Mouse (Mus musculus) liver, postnatal 0 days (tissue): Measurements from ENCODE around the gene Camkk2. TPM values are rescaled to one million over a fixed set of nuclear protein-coding genes. Genes with fewer than 3 reads are reported as not detected.

Experiments
- ATAC-seq: fragments of 200-750 bp; cut with Nextera tagmentation; 2 replicates; pipeline ENCODE4 v1.8.0; 2017; ENCODE audit warnings: mild to moderate bottlenecking, moderate library complexity
- DNase-seq: peaks from one replicate; pipeline ENCODE4 v3.0.0-alpha.2; 2016
- H3K27ac ChIP-seq: fragments of 300-500 bp; sonication (generic); 2 replicates; pipeline ENCODE4 v1.5.1; 2014; ENCODE audit warnings: antibody characterized with exemption, moderate library complexity, mild to moderate bottlenecking, low read depth
- H3K27me3 ChIP-seq: fragments of 300-500 bp; sonication (generic); 2 replicates; pipeline ENCODE4 v1.6.1; 2014; ENCODE audit warnings: low read length, control low read depth, mixed read lengths; ENCODE audit not compliant: insufficient read depth
- H3K36me3 ChIP-seq: fragments of 300-500 bp; sonication (generic); replicated peaks from 2 replicates; pipeline ENCODE4 v1.6.1; 2014; ENCODE audit warnings: mild to moderate bottlenecking, control low read depth, low read length, moderate library complexity, mixed read lengths; ENCODE audit not compliant: insufficient read depth
- H3K4me1 ChIP-seq: fragments of 300-500 bp; sonication (generic); 2 replicates; pipeline ENCODE4 v1.6.1; 2014; ENCODE audit warnings: antibody characterized with exemption, mild to moderate bottlenecking, control low read depth; ENCODE audit not compliant: insufficient read depth
- H3K4me2 ChIP-seq: fragments of 300-500 bp; sonication (generic); 2 replicates; pipeline ENCODE4 v1.6.1; 2014; ENCODE audit warnings: low read depth, mild to moderate bottlenecking, low read length, moderate library complexity, mixed read lengths
- H3K4me3 ChIP-seq: fragments of 300-500 bp; sonication (generic); 2 replicates; pipeline ENCODE4 v1.5.1; 2014; ENCODE audit warnings: low read depth, low read length
- H3K9ac ChIP-seq: fragments of 300-500 bp; sonication (generic); replicated peaks from 2 replicates; pipeline ENCODE4 v1.6.1; 2014; ENCODE audit warnings: mild to moderate bottlenecking, moderate library complexity
- H3K9me3 ChIP-seq: fragments of 300-500 bp; sonication (generic); 2 replicates; pipeline ENCODE4 v1.6.1; 2016; ENCODE audit warnings: mild to moderate bottlenecking, control low read depth, low read length, mixed read lengths
- CTCF ChIP-seq: sonication (generic); IDR thresholded peaks from 2 replicates; pipeline ENCODE4 v1.5.1; 2016; ENCODE audit warnings: antibody characterized with exemption, low read depth
- EP300 ChIP-seq: IDR thresholded peaks from 2 replicates; pipeline ENCODE4 v1.6.1; 2016; ENCODE audit warnings: antibody characterized with exemption, low read depth, mild to moderate bottlenecking
- WGBS: fragments of 180-500 bp; shearing (Covaris S2); extraction: QIAGEN DNeasy Blood & Tissue Kit; methylation state at CpG from one replicate; pipeline ENCODE4 v1.1.7; 2014; ENCODE audit not compliant: insufficient replicate concordance; 5-methylcytosine and 5-hydroxymethylcytosine counted together
- polyA plus RNA-seq: library from polyadenylated mRNA; unstranded; fragments of >200 nt; fragmentation: Nextera tagmentation; extraction: Ambion mirVana; gene quantifications from 2 replicates; pipeline ENCODE4 v1.2.1, GENCODE M21; 2015

The Camkk2 gene
- polyA plus RNA-seq, 1 experiment from 2014 or later: 10.6 TPM

DNA sequence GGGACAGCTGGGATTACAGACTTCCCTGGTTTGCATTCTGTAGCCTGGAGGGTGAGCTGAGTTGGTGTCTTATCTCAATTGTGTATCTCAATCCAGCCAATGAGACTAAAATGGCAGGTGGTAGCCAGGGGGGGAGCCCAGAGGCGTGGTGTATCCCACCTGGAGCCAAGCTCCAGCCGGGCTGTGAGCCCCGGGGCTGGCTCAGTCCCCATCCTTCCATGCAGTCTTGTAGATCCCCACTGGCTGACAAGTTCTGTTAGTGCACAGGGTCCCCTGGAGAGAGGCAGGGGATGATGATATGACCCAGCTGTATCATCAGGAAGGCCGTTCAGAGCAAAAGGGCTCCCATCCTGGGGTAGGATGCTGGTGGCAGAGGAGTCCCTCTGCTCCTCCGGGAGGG, 52.6 kb downstream of the Camkk2 start:
- Histone ChIP-seq H3K9me3 (no peaks in the 10 kb centered on the region), H3K27ac (no peak overlapping the region), H3K4me3 (no peak overlapping the region), H3K9ac (no peak overlapping the region), H3K36me3 (peaks cover 11% of the 10 kb centered on the region; the same call in 1 of the 2 replicates), H3K27me3 (no peaks in the 10 kb centered on the region), H3K4me1 (no peaks in the 10 kb centered on the region; the same call in 1 of the 2 replicates), H3K4me2 (no peak overlapping the region)
- ATAC-seq (no peak), DNase-seq (no peak)
- TF ChIP-seq CTCF (no peak), EP300 (no peak)
- 89% methylated on average over 5 of the region's 5 CpGs for WGBS

- peak; percentile 91 for TF ChIP-seq CTCF
- TF ChIP-seq EP300: no peak
- H3K9ac ChIP-seq: no peak overlapping the region
- no peak overlapping the region for H3K4me2 ChIP-seq
- peaks cover 11% of the 10 kb centered on the region; the same call in 1 of the 2 replicates for H3K36me3 ChIP-seq
- ATAC-seq (peak; percentile 64), DNase-seq (peak; percentile 72)
- no peaks in the 10 kb centered on the region for H3K27me3 ChIP-seq
- H3K27ac ChIP-seq: no peak overlapping the region
- H3K4me3 ChIP-seq: no peak overlapping the region
- WGBS: 23% methylated on average over 7 of the region's 7 CpGs
- no peaks in the 10 kb centered on the region for H3K9me3 ChIP-seq
- H3K4me1 ChIP-seq: no peaks in the 10 kb centered on the region; the same call in 1 of the 2 replicates
These were observed 53.1 kb downstream of the Camkk2 start for GRCm38 (mm10) chr5:122726068-122726467.

DNA sequence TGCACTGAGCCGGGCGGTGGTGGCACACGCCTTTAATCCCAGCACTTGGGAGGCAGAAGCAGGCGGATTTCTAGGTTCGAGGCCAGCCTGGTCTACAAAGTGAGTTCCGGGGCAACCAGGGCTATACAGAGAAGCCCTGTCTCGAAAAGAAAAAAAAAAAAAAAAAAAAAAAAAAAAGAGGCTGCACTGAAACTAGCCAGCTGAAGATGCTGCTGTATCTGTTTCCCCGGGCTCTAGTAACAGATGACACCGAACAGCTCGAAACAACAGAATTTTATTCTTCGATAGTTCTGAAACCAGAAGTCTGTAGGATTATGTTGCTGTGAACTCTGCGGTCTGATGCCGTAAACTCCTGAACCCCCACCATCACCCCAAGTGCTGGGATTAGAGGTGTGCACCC, 53.8 kb downstream of the Camkk2 start:
- H3K4me2 ChIP-seq: no peak overlapping the region
- peaks cover 16% of the 10 kb centered on the region; the same call in 1 of the 2 replicates for H3K36me3 ChIP-seq
- no peak overlapping the region for H3K4me3 ChIP-seq
- no peaks in the 10 kb centered on the region for H3K9me3 ChIP-seq
- H3K27ac ChIP-seq: no peak overlapping the region
- no peaks in the 10 kb centered on the region for H3K27me3 ChIP-seq
- no peaks in the 10 kb centered on the region; the same call in 1 of the 2 replicates for H3K4me1 ChIP-seq
- H3K9ac ChIP-seq: no peak overlapping the region
- WGBS: 82% methylated on average over 13 of the region's 13 CpGs
- TF ChIP-seq CTCF (no peak), EP300 (no peak)
- DNase-seq (no peak), ATAC-seq (no peak)

DNA sequence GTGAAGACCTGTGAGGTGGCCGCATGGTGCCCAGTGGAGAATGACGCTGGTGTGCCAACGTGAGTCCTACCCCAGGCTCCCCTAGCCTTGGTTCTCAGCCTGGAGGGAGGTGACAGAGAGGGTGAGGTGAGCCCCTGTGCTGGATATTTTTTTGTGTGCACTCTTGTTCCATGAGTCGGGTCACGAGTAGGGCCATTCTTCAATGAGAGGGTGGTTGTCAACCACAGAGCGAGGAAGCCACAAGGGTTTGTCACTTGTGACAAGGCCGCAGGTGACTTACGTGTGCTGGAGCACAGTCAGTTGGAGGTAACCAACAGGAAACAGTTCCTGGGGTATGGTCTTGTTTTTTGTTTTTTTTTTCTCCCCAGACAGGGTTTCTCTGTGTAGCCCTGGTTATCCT, 60.0 kb downstream of the Camkk2 start:
- no peak overlapping the region for H3K9ac ChIP-seq
- H3K27me3 ChIP-seq: no peaks in the 10 kb centered on the region
- 78% methylated on average over 8 of the region's 8 CpGs for WGBS
- H3K9me3 ChIP-seq: no peaks in the 10 kb centered on the region
- no peaks in the 10 kb centered on the region for H3K4me1 ChIP-seq
- ATAC-seq: no peak
- no peak overlapping the region for H3K4me3 ChIP-seq
- peaks cover 26% of the 10 kb centered on the region for H3K36me3 ChIP-seq
- H3K27ac ChIP-seq: no peak overlapping the region
- no peak for TF ChIP-seq CTCF
- no peak for TF ChIP-seq EP300
- no peak overlapping the region for H3K4me2 ChIP-seq
- no peak for DNase-seq

DNA sequence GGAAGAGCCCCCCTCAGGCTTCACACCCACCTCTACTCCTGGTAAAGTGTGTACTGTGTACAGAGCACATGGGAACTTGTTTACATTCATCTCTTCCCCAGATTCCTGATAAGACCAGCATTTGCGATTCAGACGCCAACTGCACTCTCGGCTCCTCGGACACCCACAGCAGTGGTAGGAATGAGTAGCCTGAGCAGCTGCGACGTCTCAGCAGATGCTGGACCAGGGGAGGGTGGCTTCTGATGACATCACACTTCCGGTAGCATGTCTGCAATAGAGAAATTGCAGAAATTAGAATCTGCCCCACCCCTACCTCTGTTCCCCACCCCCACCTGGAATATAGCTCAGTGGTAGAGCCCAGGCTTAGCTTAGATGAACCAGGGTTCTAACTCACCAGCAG, 60.8 kb downstream of the Camkk2 start:
- DNase-seq (no peak), ATAC-seq (no peak)
- WGBS: 68% methylated on average over 7 of the region's 7 CpGs

GRCm38 (mm10) chr5:122716793-122717192, 62.4 kb downstream of the Camkk2 start:
- Histone ChIP-seq H3K27me3 (no peaks in the 10 kb centered on the region), H3K4me2 (no peak overlapping the region), H3K4me1 (no peaks in the 10 kb centered on the region), H3K9ac (no peak overlapping the region), H3K27ac (no peak overlapping the region), H3K4me3 (no peak overlapping the region), H3K9me3 (no peaks in the 10 kb centered on the region), H3K36me3 (peaks cover 26% of the 10 kb centered on the region)
- DNase-seq: no peak
- no peak for ATAC-seq
- TF ChIP-seq CTCF (peak; percentile 47), EP300 (no peak)
- 92% methylated on average over 2 of the region's 2 CpGs for WGBS

More for the DNA sequence above, 60.8 kb downstream of the Camkk2 start:
- H3K27me3 ChIP-seq: no peaks in the 10 kb centered on the region
- H3K4me1 ChIP-seq: no peaks in the 10 kb centered on the region
- H3K9ac ChIP-seq: no peak overlapping the region
- TF ChIP-seq CTCF (no peak), EP300 (no peak)
- no peak overlapping the region for H3K4me3 ChIP-seq
- no peaks in the 10 kb centered on the region for H3K9me3 ChIP-seq
- H3K36me3 ChIP-seq: peaks cover 26% of the 10 kb centered on the region
- H3K4me2 ChIP-seq: no peak overlapping the region
- H3K27ac ChIP-seq: no peak overlapping the region

- Histone ChIP-seq H3K27ac (no peak overlapping the region), H3K4me3 (no peak overlapping the region), H3K36me3 (peaks cover 24% of the 10 kb centered on the region), H3K4me2 (no peak overlapping the region), H3K9ac (no peak overlapping the region), H3K4me1 (no peaks in the 10 kb centered on the region), H3K9me3 (no peaks in the 10 kb centered on the region), H3K27me3 (no peaks in the 10 kb centered on the region)
- no peak for DNase-seq
- 58% methylated on average over 1 of the region's 1 CpGs for WGBS
- ATAC-seq: no peak
- TF ChIP-seq CTCF (no peak), EP300 (no peak)
These were observed 63.5 kb downstream of the Camkk2 start for GRCm38 (mm10) chr5:122715723-122716122.
